Mouse (Mus musculus) intestine, postnatal 0 days (tissue): ENCODE measurements around the gene Qprt. TPM values are rescaled to one million over a fixed set of nuclear protein-coding genes. Genes with fewer than 3 reads are reported as not detected.
A peak's percentile ranks its signal among the peaks of the same experiment; 100 is the strongest.

Experiments
- ATAC-seq: fragments of 200-750 bp; cut with Nextera tagmentation; 2 replicates; pipeline ENCODE4 v1.8.0; 2017; ENCODE audit warnings: mild to moderate bottlenecking, moderate TSS enrichment, moderate library complexity
- H3K27ac ChIP-seq: fragments of 300-500 bp; sonication (generic); 2 replicates; pipeline ENCODE4 v1.5.1; 2014; ENCODE audit warnings: mild to moderate bottlenecking, low read depth, low read length, moderate library complexity
- H3K27me3 ChIP-seq: fragments of 300-500 bp; sonication (generic); replicated peaks from 2 replicates; pipeline ENCODE4 v1.6.1; 2014; ENCODE audit warnings: low read length, mixed read lengths; ENCODE audit not compliant: control insufficient read depth, insufficient read depth
- H3K36me3 ChIP-seq: fragments of 300-500 bp; sonication (generic); 2 replicates; pipeline ENCODE4 v1.6.1; 2014; ENCODE audit warnings: mild to moderate bottlenecking, moderate library complexity; ENCODE audit not compliant: control insufficient read depth, insufficient read depth
- H3K4me1 ChIP-seq: fragments of 300-500 bp; sonication (generic); replicated peaks from 2 replicates; pipeline ENCODE4 v1.6.1; 2014; ENCODE audit warnings: antibody characterized with exemption, low read length, mixed read lengths; ENCODE audit not compliant: control insufficient read depth, insufficient read depth
- H3K4me2 ChIP-seq: fragments of 300-500 bp; sonication (generic); replicated peaks from 2 replicates; pipeline ENCODE4 v1.6.1; 2014; ENCODE audit warnings: low read depth, mild to moderate bottlenecking, moderate library complexity
- H3K4me3 ChIP-seq: fragments of 300-500 bp; sonication (generic); 2 replicates; pipeline ENCODE4 v1.5.1; 2014; ENCODE audit warnings: low read depth, low read length
- H3K9ac ChIP-seq: fragments of 300-500 bp; sonication (generic); 2 replicates; pipeline ENCODE4 v1.6.1; 2014; ENCODE audit warnings: mild to moderate bottlenecking, low read depth, low read length
- H3K9me3 ChIP-seq: fragments of 300-500 bp; sonication (generic); 2 replicates; pipeline ENCODE4 v1.6.1; 2016; ENCODE audit warnings: mixed run types; ENCODE audit not compliant: control insufficient read depth
- CTCF ChIP-seq: sonication (generic); IDR thresholded peaks from 2 replicates; pipeline ENCODE4 v1.5.1; 2016; ENCODE audit warnings: low read depth, mild to moderate bottlenecking, control low read depth, antibody characterized with exemption, moderate library complexity
- WGBS: fragments of 180-500 bp; shearing (Covaris S2); extraction: QIAGEN DNeasy Blood & Tissue Kit; methylation state at CpG from one replicate; pipeline ENCODE4 v1.1.7; 2014; 5-methylcytosine and 5-hydroxymethylcytosine counted together
- polyA plus RNA-seq: library from polyadenylated mRNA; unstranded; fragments of >200 nt; fragmentation: Nextera tagmentation; extraction: Ambion mirVana; gene quantifications from 2 replicates; pipeline ENCODE4 v1.2.1, GENCODE M21; 2015

The Qprt gene
- polyA plus RNA-seq, 1 experiment from 2014 or later = 2.0 TPM

DNA sequence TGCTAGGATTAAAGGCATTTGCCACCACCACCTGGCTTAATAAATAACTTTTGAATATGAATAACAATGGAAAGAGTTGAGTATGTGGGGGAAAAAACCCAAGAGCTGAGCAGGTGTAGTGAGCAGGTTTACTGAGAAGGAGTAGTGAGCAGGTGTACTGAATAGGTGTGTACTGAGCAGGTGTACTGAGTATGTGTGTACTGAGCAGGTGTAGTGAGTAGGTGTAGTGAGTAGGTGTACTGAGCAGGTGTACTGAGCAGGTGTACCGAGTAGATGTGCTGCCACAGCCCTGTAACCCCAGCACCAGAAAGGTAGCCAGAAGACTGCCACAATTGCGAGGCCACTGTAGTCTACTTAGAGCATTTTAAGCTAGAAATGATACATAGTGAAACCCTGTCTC, 37.2 kb downstream of the Qprt start:
- no peaks in the 10 kb centered on the region for H3K36me3 ChIP-seq
- H3K4me1 ChIP-seq = no peaks in the 10 kb centered on the region
- no peak overlapping the region for H3K4me2 ChIP-seq
- WGBS = 70% methylated on average over 2 of the region's 2 CpGs
- H3K27me3 ChIP-seq = no peaks in the 10 kb centered on the region
- 0 out of 2 replicates have a peak, but pooled peaks have one; percentile 41 for ATAC-seq
- H3K4me3 ChIP-seq = no peak overlapping the region
- H3K27ac ChIP-seq = no peak overlapping the region
- TF ChIP-seq CTCF = no peak
- H3K9me3 ChIP-seq = no peaks in the 10 kb centered on the region
- no peak overlapping the region for H3K9ac ChIP-seq

DNA sequence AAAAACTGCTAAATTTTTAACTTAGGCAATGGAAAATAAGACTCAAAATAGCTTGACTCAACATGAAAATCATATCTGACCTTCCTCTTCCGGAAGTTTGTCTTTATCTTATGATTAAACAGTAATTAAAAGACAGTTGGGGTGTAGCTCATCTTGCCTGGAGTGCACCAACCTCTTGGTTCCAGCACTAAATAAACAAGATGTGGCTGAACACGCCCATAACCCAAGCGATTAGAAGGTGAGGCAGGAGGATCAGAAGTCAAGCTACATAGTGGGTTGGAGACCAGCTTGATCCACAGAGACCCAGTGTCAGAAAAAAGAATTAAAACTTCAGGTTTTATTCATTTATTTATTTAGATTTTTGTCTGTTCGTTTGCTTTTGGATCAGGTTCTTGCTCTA, 38.3 kb downstream of the Qprt start:
- Histone ChIP-seq H3K4me1 (no peaks in the 10 kb centered on the region), H3K27me3 (no peaks in the 10 kb centered on the region), H3K36me3 (no peaks in the 10 kb centered on the region), H3K27ac (no peak overlapping the region), H3K9ac (no peak overlapping the region), H3K9me3 (no peaks in the 10 kb centered on the region), H3K4me3 (no peak overlapping the region), H3K4me2 (no peak overlapping the region)
- TF ChIP-seq CTCF = no peak
- no peak for ATAC-seq
- 55% methylated on average over 4 of the region's 4 CpGs for WGBS

DNA sequence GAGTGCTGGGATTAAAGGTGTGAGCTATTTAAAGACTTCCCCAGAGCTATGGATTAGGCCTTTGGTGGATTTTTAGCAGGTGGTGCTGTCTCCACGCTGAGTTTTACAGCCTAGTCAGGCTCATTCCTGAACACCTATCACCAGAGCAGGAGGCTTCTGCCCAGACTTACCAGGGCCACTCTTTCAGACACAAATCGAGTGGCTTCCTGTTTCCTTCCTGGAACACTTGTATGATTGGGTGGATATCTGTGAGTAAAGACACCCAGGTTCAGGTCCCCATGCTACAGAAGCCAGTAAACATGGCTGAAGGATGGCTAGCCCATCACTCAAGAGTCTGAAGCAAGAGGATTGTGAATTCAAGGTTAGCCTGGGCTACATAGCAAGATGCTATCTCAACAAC, 39.0 kb downstream of the Qprt start:
- Histone ChIP-seq H3K4me1 (no peaks in the 10 kb centered on the region), H3K4me3 (no peak overlapping the region), H3K9ac (no peak overlapping the region), H3K27me3 (no peaks in the 10 kb centered on the region), H3K27ac (no peak overlapping the region), H3K9me3 (no peaks in the 10 kb centered on the region), H3K4me2 (no peak overlapping the region), H3K36me3 (no peaks in the 10 kb centered on the region)
- no peak for TF ChIP-seq CTCF
- ATAC-seq = no peak
- 51% methylated on average over 2 of the region's 2 CpGs for WGBS

DNA sequence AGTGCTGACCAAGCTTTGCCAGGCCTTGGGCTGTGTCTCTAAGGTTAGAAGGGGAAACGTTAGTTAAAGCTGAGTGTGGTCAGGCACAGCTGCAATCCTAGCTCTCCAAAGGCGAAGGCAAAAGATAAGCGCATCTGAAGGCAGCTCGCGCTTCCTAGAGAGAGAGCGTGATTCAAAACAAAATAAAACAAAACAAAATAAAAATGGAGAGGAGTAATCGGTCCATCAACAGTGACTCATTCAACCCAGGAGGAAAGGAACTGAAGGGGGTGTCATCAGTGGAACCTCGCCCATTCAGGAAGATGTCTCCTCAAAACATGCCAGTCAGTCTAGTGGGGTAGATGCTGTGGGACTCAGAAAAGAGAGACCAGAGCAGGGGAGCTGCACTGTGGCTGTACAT, 39.8 kb downstream of the Qprt start:
- TF ChIP-seq CTCF = no peak
- Histone ChIP-seq H3K4me1 (no peaks in the 10 kb centered on the region), H3K27me3 (no peaks in the 10 kb centered on the region), H3K27ac (no peak overlapping the region), H3K36me3 (no peaks in the 10 kb centered on the region), H3K9me3 (no peaks in the 10 kb centered on the region), H3K4me3 (no peak overlapping the region), H3K4me2 (no peak overlapping the region), H3K9ac (no peak overlapping the region)
- ATAC-seq = no peak
- 82% methylated on average over 8 of the region's 8 CpGs for WGBS

DNA sequence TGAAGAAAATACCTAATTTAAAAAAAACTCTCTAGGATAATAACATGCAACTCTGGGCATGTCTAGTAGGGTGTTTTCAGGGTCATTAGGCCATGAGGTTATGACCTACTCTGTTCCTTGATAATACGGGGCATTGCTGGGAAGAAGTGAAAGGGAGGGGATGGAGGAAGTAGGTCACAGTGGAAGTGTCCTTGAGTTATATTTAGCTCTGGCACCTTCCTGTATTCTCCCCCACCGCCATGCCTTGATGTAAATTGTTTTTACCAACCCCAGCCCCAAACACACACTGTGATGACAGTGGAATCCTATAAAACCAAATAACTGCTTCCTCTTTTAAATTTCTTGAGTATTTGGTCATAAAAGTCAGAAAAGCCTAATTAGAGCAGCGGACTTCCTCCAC, 42.0 kb downstream of the Qprt start:
- no peak overlapping the region for H3K27ac ChIP-seq
- no peaks in the 10 kb centered on the region for H3K27me3 ChIP-seq
- no peak for TF ChIP-seq CTCF
- no peak overlapping the region for H3K4me2 ChIP-seq
- H3K9me3 ChIP-seq = no peaks in the 10 kb centered on the region
- WGBS = 50% methylated on average over 3 of the region's 3 CpGs
- no peaks in the 10 kb centered on the region for H3K4me1 ChIP-seq
- no peaks in the 10 kb centered on the region for H3K36me3 ChIP-seq
- H3K9ac ChIP-seq = no peak overlapping the region
- no peak overlapping the region for H3K4me3 ChIP-seq
- no peak for ATAC-seq

DNA sequence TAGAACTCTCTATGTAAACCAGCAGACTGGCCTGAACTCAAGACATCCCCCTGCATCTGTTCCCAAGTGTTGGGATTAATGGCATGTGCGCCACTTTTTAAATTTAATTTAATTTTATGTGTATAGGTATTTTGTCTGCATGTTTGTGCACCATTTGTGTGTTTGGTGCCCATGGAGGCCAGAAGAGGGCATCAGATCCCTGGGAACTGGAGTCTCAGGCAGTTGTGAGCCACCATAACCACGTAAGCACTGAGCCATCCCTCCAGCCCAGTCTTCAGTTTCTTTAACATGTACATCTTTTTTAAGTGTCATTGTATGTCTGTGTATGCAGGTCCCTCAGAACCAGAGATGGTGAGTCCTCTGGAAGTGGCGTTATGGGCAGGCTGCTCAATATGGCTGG, 44.3 kb downstream of the Qprt start:
- H3K4me2 ChIP-seq = no peak overlapping the region
- H3K4me1 ChIP-seq = no peaks in the 10 kb centered on the region
- H3K4me3 ChIP-seq = no peak overlapping the region
- H3K9ac ChIP-seq = no peak overlapping the region
- no peaks in the 10 kb centered on the region for H3K9me3 ChIP-seq
- H3K36me3 ChIP-seq = no peaks in the 10 kb centered on the region
- ATAC-seq = no peak
- H3K27ac ChIP-seq = no peak overlapping the region
- TF ChIP-seq CTCF = peak; percentile 41
- WGBS = 87% methylated on average over 3 of the region's 3 CpGs
- H3K27me3 ChIP-seq = peaks cover 5% of the 10 kb centered on the region; the same call in 1 of the 2 replicates

DNA sequence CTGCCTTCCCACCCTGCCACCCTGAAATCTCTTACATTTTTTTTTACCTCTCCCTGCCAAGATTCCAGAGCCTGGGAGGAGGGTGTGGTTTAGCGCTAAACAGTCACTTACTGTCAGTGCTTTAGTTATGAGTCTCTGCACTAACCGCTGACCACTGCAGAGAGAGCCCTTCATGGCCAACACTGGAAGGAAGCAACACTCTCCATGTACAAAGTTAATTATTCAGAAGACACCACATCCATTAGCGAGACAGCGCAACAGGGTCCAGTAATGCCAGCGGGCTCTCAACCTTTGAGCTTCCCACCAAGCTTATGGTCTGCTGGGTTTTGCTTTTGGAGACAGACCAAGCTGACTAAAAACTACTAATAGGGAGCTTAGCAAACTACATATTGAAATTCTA, 45.8 kb downstream of the Qprt start:
- Histone ChIP-seq H3K9me3 (no peaks in the 10 kb centered on the region), H3K27me3 (peaks cover 10% of the 10 kb centered on the region; the same call in 1 of the 2 replicates), H3K27ac (no peak overlapping the region), H3K36me3 (no peaks in the 10 kb centered on the region), H3K4me3 (no peak overlapping the region), H3K9ac (no peak overlapping the region), H3K4me1 (no peaks in the 10 kb centered on the region), H3K4me2 (no peak overlapping the region)
- ATAC-seq = no peak
- 85% methylated on average over 5 of the region's 5 CpGs for WGBS
- TF ChIP-seq CTCF = no peak
